ENCODE assay signal across 18 mouse cellular contexts in genomic region chr4:137781949-137782348, GRCm38 (mm10). TPM values are rescaled to one million over a fixed set of nuclear protein-coding genes. Genes with fewer than 3 reads are reported as not detected.
DNase-seq lines count a peak whose midpoint lies in the region; ATAC-seq and TF ChIP-seq lines count a peak whose summit lies in the region.
"Had no signal": no experiment of that assay in that cellular context is flagged by ENCODE, and none has a peak within 500 bp of the region (broad histone marks: within the 10 kb centered on the region; RNA-seq: fewer than 3 reads in every experiment).

No protein-coding gene starts in this region.

- no peak for TF ChIP-seq EP300 in liver, postnatal 0 days (IDR thresholded peaks at IDR 0.05; ENCODE audit: low read depth)

- 66% methylated on average over 5 of the region's 5 CpGs for WGBS in liver, embryonic 11.5 days
- WGBS in liver, embryonic 13.5 days (ENCODE audit: insufficient replicate concordance) = 59% methylated on average over 5 of the region's 5 CpGs
- 57% methylated on average over 5 of the region's 5 CpGs for WGBS in liver, postnatal 0 days (ENCODE audit: insufficient replicate concordance)
- 82% methylated on average over 5 of the region's 5 CpGs for WGBS in midbrain, embryonic 11.5 days
- 82% methylated on average over 5 of the region's 5 CpGs for WGBS in midbrain, embryonic 14.5 days

- H3K4me3 ChIP-seq in liver, embryonic 11.5 days (ENCODE audit: low read depth, low read length) = no peak overlapping the region
- H3K4me3 ChIP-seq in liver, embryonic 13.5 days (replicated peaks) = no peak overlapping the region
- H3K4me3 ChIP-seq in liver, postnatal 0 days (ENCODE audit: low read depth, low read length) = no peak overlapping the region
- H3K4me3 ChIP-seq in midbrain, embryonic 11.5 days (ENCODE audit: low read depth, low read length) = no peak overlapping the region
- no peak overlapping the region for H3K4me3 ChIP-seq in midbrain, embryonic 14.5 days (replicated peaks; ENCODE audit: low read depth, low read length)
- H3K4me3 ChIP-seq: embryonic facial prominence, embryonic 13.5 days; forebrain, embryonic 12.5 days; heart, embryonic 13.5 days; hindbrain, embryonic 15.5 days had no signal

- no peaks in the 10 kb centered on the region; the same call in 1 of the 2 replicates for H3K4me1 ChIP-seq in liver, embryonic 11.5 days (replicated peaks; ENCODE audit: control insufficient read depth, insufficient read depth, low read length)
- peaks cover 5% of the 10 kb centered on the region; the same call in 1 of the 2 replicates for H3K4me1 ChIP-seq in liver, embryonic 13.5 days (replicated peaks)
- peaks cover 11% of the 10 kb centered on the region for H3K4me1 ChIP-seq in liver, postnatal 0 days (ENCODE audit: insufficient read depth)
- no peaks in the 10 kb centered on the region for H3K4me1 ChIP-seq in midbrain, embryonic 11.5 days (ENCODE audit: control insufficient read depth, insufficient read depth, low read length)
- 0 out of 2 replicates have a peak, but pooled peaks cover 11% of the 10 kb centered on the region for H3K4me1 ChIP-seq in midbrain, embryonic 14.5 days (ENCODE audit: control insufficient read depth, insufficient read depth, low read length)

- no peaks in the 10 kb centered on the region for H3K9me3 ChIP-seq in liver, embryonic 11.5 days (ENCODE audit: control insufficient read depth, low read length)
- no peaks in the 10 kb centered on the region for H3K9me3 ChIP-seq in liver, embryonic 13.5 days (replicated peaks)
- H3K9me3 ChIP-seq in liver, postnatal 0 days (ENCODE audit: low read length) = no peaks in the 10 kb centered on the region
- no peaks in the 10 kb centered on the region for H3K9me3 ChIP-seq in midbrain, embryonic 11.5 days (ENCODE audit: control insufficient read depth, low read length)
- H3K9me3 ChIP-seq in midbrain, embryonic 14.5 days (ENCODE audit: control insufficient read depth, low read length) = no peaks in the 10 kb centered on the region
- H3K9me3 ChIP-seq: embryonic facial prominence, embryonic 13.5 days; forebrain, embryonic 12.5 days; heart, embryonic 13.5 days; hindbrain, embryonic 15.5 days had no signal

- no peak overlapping the region for H3K27ac ChIP-seq in liver, embryonic 11.5 days (ENCODE audit: low read depth, low read length)
- H3K27ac ChIP-seq in liver, embryonic 13.5 days = no peak overlapping the region
- H3K27ac ChIP-seq in liver, postnatal 0 days (ENCODE audit: low read depth) = peak overlapping the region; percentile 87
- no peak overlapping the region for H3K27ac ChIP-seq in midbrain, embryonic 11.5 days (ENCODE audit: low read depth, low read length)
- no peak overlapping the region for H3K27ac ChIP-seq in midbrain, embryonic 14.5 days (replicated peaks; ENCODE audit: low read depth, low read length)
- H3K27ac ChIP-seq: embryonic facial prominence, embryonic 13.5 days; forebrain, embryonic 12.5 days; heart, embryonic 13.5 days; hindbrain, embryonic 15.5 days had no signal

- H3K9ac ChIP-seq in liver, embryonic 11.5 days (ENCODE audit: low read depth, low read length) = no peak overlapping the region
- no peak overlapping the region for H3K9ac ChIP-seq in liver, embryonic 13.5 days
- peak overlapping the region; percentile 12; the same call in 1 of the 2 replicates for H3K9ac ChIP-seq in liver, postnatal 0 days (replicated peaks)
- H3K9ac ChIP-seq in midbrain, embryonic 11.5 days (ENCODE audit: low read length) = no peak overlapping the region
- H3K9ac ChIP-seq in midbrain, embryonic 14.5 days (replicated peaks; ENCODE audit: low read length) = no peak overlapping the region
- H3K9ac ChIP-seq: embryonic facial prominence, embryonic 13.5 days; forebrain, embryonic 12.5 days; heart, embryonic 13.5 days; hindbrain, embryonic 15.5 days had no signal

- no peak overlapping the region for H3K4me2 ChIP-seq in liver, embryonic 11.5 days
- H3K4me2 ChIP-seq in liver, embryonic 13.5 days = no peak overlapping the region
- H3K4me2 ChIP-seq in liver, postnatal 0 days (ENCODE audit: low read depth, low read length) = no peak overlapping the region
- no peak overlapping the region for H3K4me2 ChIP-seq in midbrain, embryonic 11.5 days
- no peak overlapping the region for H3K4me2 ChIP-seq in midbrain, embryonic 14.5 days (ENCODE audit: low read length)
- H3K4me2 ChIP-seq: embryonic facial prominence, embryonic 13.5 days; forebrain, embryonic 12.5 days; heart, embryonic 13.5 days; hindbrain, embryonic 15.5 days had no signal

- TF ChIP-seq CTCF in liver, postnatal 0 days (IDR thresholded peaks at IDR 0.05; ENCODE audit: low read depth) = peak; percentile 34; the same call in 1 of the 2 replicates

- ATAC-seq in liver, embryonic 11.5 days (replicated peaks; ENCODE audit: low FRiP score) = no peak
- ATAC-seq in liver, embryonic 13.5 days (ENCODE audit: low read depth) = peak; percentile 60; the same call in 1 of the 2 replicates
- ATAC-seq in liver, postnatal 0 days = peak; percentile 96
- ATAC-seq in midbrain, embryonic 11.5 days (ENCODE audit: low FRiP score) = no peak
- ATAC-seq in midbrain, embryonic 14.5 days (ENCODE audit: low FRiP score, low TSS enrichment) = no peak
- ATAC-seq: CD4-positive, CD25-positive, alpha-beta regulatory T cell, adult 4 months; forebrain, embryonic 16.5 days had no signal

- H3K27me3 ChIP-seq in liver, embryonic 11.5 days (replicated peaks; ENCODE audit: control insufficient read depth, insufficient read depth, low read length) = no peaks in the 10 kb centered on the region; the same call in 1 of the 2 replicates
- H3K27me3 ChIP-seq in liver, embryonic 13.5 days = peaks cover 17% of the 10 kb centered on the region; the same call in 1 of the 2 replicates
- no peaks in the 10 kb centered on the region for H3K27me3 ChIP-seq in liver, postnatal 0 days (ENCODE audit: insufficient read depth, low read length)
- no peaks in the 10 kb centered on the region for H3K27me3 ChIP-seq in midbrain, embryonic 11.5 days (ENCODE audit: control insufficient read depth, insufficient read depth, low read length)
- no peaks in the 10 kb centered on the region for H3K27me3 ChIP-seq in midbrain, embryonic 14.5 days (ENCODE audit: control insufficient read depth, insufficient read depth, low read length)
- H3K27me3 ChIP-seq: embryonic facial prominence, embryonic 13.5 days; forebrain, embryonic 12.5 days; hindbrain, embryonic 15.5 days had no signal

- peak; percentile 15 for DNase-seq in liver
- no peak for DNase-seq in liver, embryonic 11.5 days (ENCODE audit: low spot score)
- DNase-seq in liver, embryonic 13.5 days = no peak
- peak; percentile 63 for DNase-seq in liver, postnatal 0 days
- no peak for DNase-seq in midbrain, embryonic 11.5 days (ENCODE audit: low spot score, missing footprints)
- DNase-seq in midbrain, embryonic 14.5 days = no peak
- DNase-seq: adrenal gland, postnatal 10 days; cerebellum, adult 11 months; cerebellum, adult 8-10 months; cerebellum, postnatal 14 days; gastrocnemius, postnatal 14 days; heart, postnatal 36 days had no signal

- no peaks in the 10 kb centered on the region for H3K36me3 ChIP-seq in liver, embryonic 11.5 days (ENCODE audit: control insufficient read depth, insufficient read depth, low read length)
- H3K36me3 ChIP-seq in liver, embryonic 13.5 days = no peaks in the 10 kb centered on the region
- no peaks in the 10 kb centered on the region for H3K36me3 ChIP-seq in liver, postnatal 0 days (replicated peaks; ENCODE audit: insufficient read depth, low read length)
- H3K36me3 ChIP-seq in midbrain, embryonic 11.5 days (ENCODE audit: control insufficient read depth, insufficient read depth, low read length) = no peaks in the 10 kb centered on the region
- no peaks in the 10 kb centered on the region for H3K36me3 ChIP-seq in midbrain, embryonic 14.5 days (ENCODE audit: control insufficient read depth, insufficient read depth, low read length)
- H3K36me3 ChIP-seq: embryonic facial prominence, embryonic 13.5 days; forebrain, embryonic 12.5 days; heart, embryonic 13.5 days; hindbrain, embryonic 15.5 days had no signal

RNA-seq across cellular contexts. Expression of gene Alpl, which starts 14.2 kb away (rescaled TPM):
- 5.7 and 6.1 TPM in 2 replicates for polyA plus RNA-seq in liver, embryonic 11.5 days (2014; fragmentation: Nextera tagmentation; extraction: Ambion mirVana)
- 6.3 and 8.2 TPM in 2 replicates for polyA plus RNA-seq in liver, embryonic 13.5 days (2015; fragmentation: Nextera tagmentation; extraction: Ambion mirVana)
- 14.7 and 18.7 TPM in 2 replicates for polyA plus RNA-seq in liver, postnatal 0 days (2015; fragmentation: Nextera tagmentation; extraction: Ambion mirVana)
- 23.7 and 24.5 TPM in 2 replicates for polyA plus RNA-seq in midbrain, embryonic 11.5 days (2014; fragmentation: Nextera tagmentation; extraction: Ambion mirVana)
- polyA plus RNA-seq in midbrain, embryonic 14.5 days (2014; fragmentation: Nextera tagmentation; extraction: Ambion mirVana) = 6.0 and 6.1 TPM in 2 replicates

Comparison
In these comparisons a context has a peak if more than half of its experiments do, and no peak if none do; other contexts are left out.
1. DNase-seq: peak in liver (single experiment) and liver, postnatal 0 days (single experiment); none in liver, embryonic 11.5 days (single experiment), liver, embryonic 13.5 days (single experiment), midbrain, embryonic 11.5 days (single experiment) and midbrain, embryonic 14.5 days (single experiment).
2. ATAC-seq: peak in liver, embryonic 13.5 days (single experiment) and liver, postnatal 0 days (single experiment); none in liver, embryonic 11.5 days (single experiment), midbrain, embryonic 11.5 days (single experiment) and midbrain, embryonic 14.5 days (single experiment).